22 mouse cellular contexts compared by ENCODE assay signal in genomic region chr7:116476264-116476663, GRCm38 (mm10). TPM values are rescaled to one million over a fixed set of nuclear protein-coding genes. Genes with fewer than 3 reads are reported as not detected.
DNase-seq lines count a peak whose midpoint lies in the region; TF ChIP-seq lines count a peak whose summit lies in the region.
"Had no signal": no experiment of that assay in that cellular context is flagged by ENCODE, and none has a peak within 500 bp of the region (broad histone marks: within the 10 kb centered on the region; RNA-seq: fewer than 3 reads in every experiment).

No protein-coding gene starts in this region.

- no peak overlapping the region for H3K4me3 ChIP-seq in spleen, adult 2 months (ENCODE audit: extremely low read depth, insufficient read depth, insufficient read length)
- H3K4me3 ChIP-seq in bone marrow macrophage, adult 2 months (ENCODE audit: insufficient read depth, low read length): peak overlapping the region; percentile 31
- H3K4me3 ChIP-seq in megakaryocyte, embryonic 14.5 days (replicated peaks): peak overlapping the region; percentile 7
- no peak overlapping the region for H3K4me3 ChIP-seq in left cerebral cortex, adult 2 months
- H3K4me3 ChIP-seq: forebrain, embryonic 15.5 days; heart, embryonic 12.5 days; kidney, embryonic 15.5 days; midbrain, embryonic 15.5 days; stomach, embryonic 15.5 days had no signal

- peak; percentile 9 to 26 for DNase-seq in spleen, adult 2 months (ENCODE audit: low read depth in 1 of 2, low spot score in 2 of 2)
- no peak for DNase-seq in spleen, postnatal 14 days (ENCODE audit: low spot score in 2 of 2)
- DNase-seq in splenic B cell, adult 2 months (ENCODE audit: low read depth, low spot score): peak; percentile 69
- no peak for DNase-seq in left cerebral cortex, adult 2 months (ENCODE audit: extremely low spot score in 1 of 2, low spot score in 2 of 2)
- DNase-seq in thymus, postnatal 25 days: no peak
- DNase-seq in testis, postnatal 14 days (ENCODE audit: low spot score): no peak
- DNase-seq: adrenal gland, postnatal 25 days; cerebellum, adult 8-10 months; heart, adult 11 months; heart, postnatal 10 days; kidney, adult 11 months; kidney, postnatal 36 days; thymus, adult 18-20 months; thymus, postnatal 4 days had no signal

- intact Hi-C loops in left cerebral cortex, adult 2 months (cut with DNase I): no loop called here

- no peak for TF ChIP-seq CTCF in spleen, adult 2 months (IDR thresholded peaks at IDR 0.05; ENCODE audit: extremely low read depth, insufficient read depth, insufficient read length, insufficient replicate concordance)
- TF ChIP-seq CTCF in bone marrow macrophage, adult 2 months (IDR thresholded peaks at IDR 0.05; ENCODE audit: low read depth, low read length): no peak
- TF ChIP-seq CTCF in left cerebral cortex, adult 2 months (IDR thresholded peaks at IDR 0.05): no peak

- no peak overlapping the region for H3K27ac ChIP-seq in spleen, adult 2 months (ENCODE audit: insufficient read depth, low read length)
- H3K27ac ChIP-seq in bone marrow macrophage, adult 2 months (ENCODE audit: insufficient read depth, low read depth, low read length): peak overlapping the region; percentile 53
- no peak overlapping the region for H3K27ac ChIP-seq in left cerebral cortex, adult 2 months
- H3K27ac ChIP-seq: forebrain, embryonic 15.5 days; kidney, embryonic 15.5 days; liver, embryonic 14.5 days; midbrain, embryonic 15.5 days; stomach, embryonic 15.5 days had no signal

- H3K9me3 ChIP-seq in megakaryocyte, embryonic 14.5 days: peaks cover 5% of the 10 kb centered on the region; the same call in 1 of the 2 replicates
- H3K9me3 ChIP-seq: forebrain, embryonic 15.5 days; heart, embryonic 12.5 days; kidney, embryonic 15.5 days; midbrain, embryonic 15.5 days; stomach, embryonic 15.5 days had no signal

- H3K36me3 ChIP-seq in spleen, adult 2 months (ENCODE audit: control insufficient read depth, insufficient read depth, low read length): no peaks in the 10 kb centered on the region
- no peaks in the 10 kb centered on the region for H3K36me3 ChIP-seq in megakaryocyte, embryonic 14.5 days (replicated peaks; ENCODE audit: low read length)
- no peaks in the 10 kb centered on the region; the same call in 1 of the 2 replicates for H3K36me3 ChIP-seq in splenic B cell, adult 2 months (ENCODE audit: control insufficient read depth, insufficient read depth, low read length, poor library complexity, severe bottlenecking)
- H3K36me3 ChIP-seq: forebrain, embryonic 15.5 days; heart, embryonic 12.5 days; kidney, embryonic 15.5 days; midbrain, embryonic 15.5 days; stomach, embryonic 15.5 days had no signal

- no peaks in the 10 kb centered on the region for H3K27me3 ChIP-seq in spleen, adult 2 months (ENCODE audit: control insufficient read depth, insufficient read depth, low read length)
- peaks cover 33% of the 10 kb centered on the region for H3K27me3 ChIP-seq in megakaryocyte, embryonic 14.5 days (replicated peaks)
- no peaks in the 10 kb centered on the region; the same call in 1 of the 2 replicates for H3K27me3 ChIP-seq in splenic B cell, adult 2 months (ENCODE audit: control insufficient read depth, insufficient read depth, low read length, poor library complexity, severe bottlenecking)
- H3K27me3 ChIP-seq: forebrain, embryonic 15.5 days; heart, embryonic 12.5 days; kidney, embryonic 15.5 days; midbrain, embryonic 15.5 days; stomach, embryonic 15.5 days had no signal

- WGBS in spleen, adult 2 months: 15% methylated on average over 5 of the region's 5 CpGs

- no peak for TF ChIP-seq POLR2A in spleen, adult 2 months (IDR thresholded peaks at IDR 0.05; ENCODE audit: low read depth, low read length)
- TF ChIP-seq POLR2A in bone marrow macrophage, adult 2 months (IDR thresholded peaks at IDR 0.05; ENCODE audit: borderline replicate concordance, low read depth, low read length): no peak

- peaks cover 2% of the 10 kb centered on the region; the same call in 1 of the 2 replicates for H3K4me1 ChIP-seq in spleen, adult 2 months (ENCODE audit: control insufficient read depth, insufficient read depth, insufficient read length)
- peaks cover 20% of the 10 kb centered on the region for H3K4me1 ChIP-seq in bone marrow macrophage, adult 2 months (ENCODE audit: control insufficient read depth, insufficient read depth, low read length)
- H3K4me1 ChIP-seq in megakaryocyte, embryonic 14.5 days: no peaks in the 10 kb centered on the region
- H3K4me1 ChIP-seq: forebrain, embryonic 15.5 days; heart, embryonic 12.5 days; kidney, embryonic 15.5 days; midbrain, embryonic 15.5 days; stomach, embryonic 15.5 days had no signal

RNA-seq across cellular contexts. Expression of gene Nucb2, which starts 27.9 kb away (rescaled TPM):
- polyA plus RNA-seq in spleen, adult 2 months (2012; rRNA removed): 1.7 and 2.5 TPM in 2 replicates
- polyA plus RNA-seq in bone marrow macrophage, adult 2 months (2012; ENCODE audit: insufficient read depth, insufficient read length, missing spikeins): 52.9 and 55.8 TPM in 2 replicates
- 2.8 TPM in 1 of 2 replicates, not detected in the other for polyA plus RNA-seq in megakaryocyte, embryonic 14.5 days (2012; ENCODE audit: insufficient read depth, low replicate concordance)
- 10 to 100 TPM; 22.0 to 22.3 TPM for total RNA-seq in left cerebral cortex, adult 2 months (2021)

RNA-seq across cellular contexts. Expression of gene Pik3c2a, which starts 33.0 kb away (rescaled TPM):
- polyA plus RNA-seq in spleen, adult 2 months (2012; rRNA removed): 1.8 TPM in 2 replicates
- polyA plus RNA-seq in bone marrow macrophage, adult 2 months (2012; ENCODE audit: insufficient read depth, insufficient read length, missing spikeins): 38.3 and 41.3 TPM in 2 replicates
- polyA plus RNA-seq in megakaryocyte, embryonic 14.5 days (2012; ENCODE audit: insufficient read depth, low replicate concordance): not detected in 2 replicates
- total RNA-seq in left cerebral cortex, adult 2 months (2021): 10 to 100 TPM; 27.1 to 30.3 TPM

Comparison
In these comparisons a context has a peak if more than half of its experiments do, and no peak if none do; other contexts are left out.
1. DNase-seq: peak in spleen, adult 2 months (2 of 2) and splenic B cell, adult 2 months (single experiment); none in spleen, postnatal 14 days (0 of 2), left cerebral cortex, adult 2 months (0 of 2), thymus, postnatal 25 days (single experiment) and testis, postnatal 14 days (single experiment).
2. H3K4me3 ChIP-seq: peak in bone marrow macrophage, adult 2 months (single experiment) and megakaryocyte, embryonic 14.5 days (single experiment); none in spleen, adult 2 months (single experiment) and left cerebral cortex, adult 2 months (single experiment).
3. RNA of gene Nucb2, which starts 27.9 kb away (polyA plus RNA-seq): 52.9 to 55.8 TPM in bone marrow macrophage, adult 2 months; 2.8 TPM in megakaryocyte, embryonic 14.5 days and 1.7 to 2.5 TPM in spleen, adult 2 months; every median in the first group is over 10 times any median in the second.
4. RNA of gene Pik3c2a, which starts 33.0 kb away (polyA plus RNA-seq): 38.3 to 41.3 TPM in bone marrow macrophage, adult 2 months; 1.8 TPM in spleen, adult 2 months and not detected in megakaryocyte, embryonic 14.5 days; every median in the first group is over 10 times any median in the second.